Mouse (Mus musculus) olfactory bulb, adult 2 months (tissue): ENCODE results near the gene Dram1. TPM values are rescaled to one million over a fixed set of nuclear protein-coding genes. Genes with fewer than 3 reads are reported as not detected.

Experiments used
- H3K27ac ChIP-seq: fragments of 200-500 bp; 2 replicates; pipeline ENCODE4 v1.5.1; 2012; ENCODE audit warnings: low read depth, low read length; ENCODE audit not compliant: insufficient read depth
- H3K4me1 ChIP-seq: fragments of 200-500 bp; 2 replicates; pipeline ENCODE4 v1.6.1; 2012; ENCODE audit warnings: low read length; ENCODE audit not compliant: control insufficient read depth, insufficient read depth
- H3K4me3 ChIP-seq: fragments of 200-500 bp; 2 replicates; pipeline ENCODE4 v1.5.1; 2012; ENCODE audit warnings: mild to moderate bottlenecking, low read depth, low read length, moderate library complexity; ENCODE audit not compliant: insufficient read depth
- CTCF ChIP-seq: fragments of 200-500 bp; IDR thresholded peaks from 2 replicates; pipeline ENCODE4 v1.5.1; 2012; ENCODE audit warnings: low read depth, mild to moderate bottlenecking, low read length, moderate library complexity; ENCODE audit not compliant: insufficient read depth
- POLR2A ChIP-seq: fragments of 200-500 bp; IDR thresholded peaks from 2 replicates; pipeline ENCODE4 v1.6.1; 2012; ENCODE audit warnings: mild to moderate bottlenecking, low read depth, low read length, moderate library complexity; ENCODE audit not compliant: insufficient read depth
- WGBS: fragments of 180-500 bp; shearing (Covaris S2); methylation state at CpG from one replicate; pipeline ENCODE4 v1.1.7; 2018; 5-methylcytosine and 5-hydroxymethylcytosine counted together
- polyA plus RNA-seq: library from polyadenylated mRNA; stranded (reverse); fragments of >200 nt; gene quantifications from 2 replicates; pipeline ENCODE4 v1.2.4, GENCODE M21; 2012; ENCODE audit warnings: low replicate concordance; ENCODE audit not compliant: missing spikeins, insufficient read depth, insufficient read length

Dram1 gene
- polyA plus RNA-seq = not detected in 2 replicates

- Histone ChIP-seq H3K4me1 (peaks cover 8% of the 10 kb centered on the region), H3K4me3 (peak within 1 kb of the TSS; percentile 73), H3K27ac (peak within 1 kb of the TSS; percentile 36)
- under 1% methylated on average over 86 of the region's 87 CpGs for WGBS
- TF ChIP-seq CTCF (peak; percentile 98), POLR2A (peak; percentile 34; the same call in 1 of the 2 replicates)
Measured at GRCm38 (mm10) chr10:88379013-88379885, at the start of gene Dram1, which contains the start of gene Gnptab. Gene Dram1 (minus strand): TSS chr10:88379080. Gene Gnptab (plus strand): TSS chr10:88379132.

DNA sequence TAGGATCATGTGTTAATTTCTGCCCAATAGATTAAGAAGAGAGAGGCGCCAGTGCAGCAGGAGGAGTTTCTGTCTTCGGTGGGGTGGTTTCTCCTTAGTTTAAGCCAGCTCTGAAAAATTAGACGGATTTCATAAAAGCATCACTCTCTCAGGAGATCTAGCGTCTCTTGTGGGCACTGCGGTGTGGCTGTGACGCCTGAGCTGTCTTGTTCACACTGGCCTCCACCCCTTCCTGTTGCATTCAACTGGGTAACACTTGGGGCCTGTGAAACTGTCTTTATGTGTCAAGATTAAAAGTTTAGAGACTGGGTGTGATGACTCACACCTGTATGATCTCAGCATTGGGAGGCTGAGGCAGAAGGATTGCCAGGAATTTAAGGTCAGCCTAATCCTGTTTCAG is 49.1 kb upstream of the Dram1 start:
- H3K4me3 ChIP-seq = no peak overlapping the region
- no peaks in the 10 kb centered on the region for H3K4me1 ChIP-seq
- 92% methylated on average over 6 of the region's 6 CpGs for WGBS
- TF ChIP-seq CTCF (no peak), POLR2A (no peak)
- no peak overlapping the region for H3K27ac ChIP-seq

GRCm38 (mm10) chr10:88426896-88427295 is 48.0 kb upstream of the Dram1 start:
- no peak overlapping the region for H3K4me3 ChIP-seq
- 52% methylated on average over 5 of the region's 5 CpGs for WGBS
- H3K4me1 ChIP-seq = no peaks in the 10 kb centered on the region
- H3K27ac ChIP-seq = no peak overlapping the region
- TF ChIP-seq CTCF (no peak), POLR2A (no peak)

DNA sequence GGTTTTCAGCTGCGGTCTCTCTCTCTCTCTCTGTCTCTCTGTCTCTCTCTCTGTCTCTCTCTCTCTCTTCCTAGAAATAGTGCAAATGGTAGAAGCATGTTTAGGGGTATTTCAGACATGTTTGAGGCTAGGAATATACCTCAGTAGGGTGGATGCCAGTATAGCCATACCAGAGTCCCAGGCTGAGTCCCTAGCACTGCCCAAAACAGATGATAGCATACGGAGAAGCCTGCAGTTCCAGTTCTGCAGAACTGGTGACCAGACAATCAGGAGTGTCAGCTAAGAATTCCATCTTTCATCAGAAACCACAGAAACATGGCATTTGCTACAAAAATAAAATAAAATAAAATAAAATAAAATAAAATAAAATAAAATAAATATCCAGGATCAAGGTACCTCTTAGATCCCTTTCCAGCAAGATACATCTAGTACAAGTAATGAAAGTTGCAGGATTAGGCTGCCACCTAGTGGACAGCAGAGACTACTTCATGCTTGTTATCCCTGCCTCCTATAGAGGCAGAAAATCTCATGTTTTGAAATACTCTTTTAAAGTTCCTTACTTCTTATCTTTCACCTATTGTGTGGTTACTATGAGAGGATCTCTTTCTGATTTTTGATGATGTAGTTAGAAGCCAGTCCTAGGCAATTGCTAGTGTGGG is 47.4 kb upstream of the Dram1 start:
- WGBS = 94% methylated on average over 2 of the region's 2 CpGs
- H3K4me1 ChIP-seq = peaks cover 2% of the 10 kb centered on the region; the same call in 1 of the 2 replicates
- H3K4me3 ChIP-seq = no peak overlapping the region
- H3K27ac ChIP-seq = no peak overlapping the region
- TF ChIP-seq POLR2A (no peak), CTCF (no peak)

DNA sequence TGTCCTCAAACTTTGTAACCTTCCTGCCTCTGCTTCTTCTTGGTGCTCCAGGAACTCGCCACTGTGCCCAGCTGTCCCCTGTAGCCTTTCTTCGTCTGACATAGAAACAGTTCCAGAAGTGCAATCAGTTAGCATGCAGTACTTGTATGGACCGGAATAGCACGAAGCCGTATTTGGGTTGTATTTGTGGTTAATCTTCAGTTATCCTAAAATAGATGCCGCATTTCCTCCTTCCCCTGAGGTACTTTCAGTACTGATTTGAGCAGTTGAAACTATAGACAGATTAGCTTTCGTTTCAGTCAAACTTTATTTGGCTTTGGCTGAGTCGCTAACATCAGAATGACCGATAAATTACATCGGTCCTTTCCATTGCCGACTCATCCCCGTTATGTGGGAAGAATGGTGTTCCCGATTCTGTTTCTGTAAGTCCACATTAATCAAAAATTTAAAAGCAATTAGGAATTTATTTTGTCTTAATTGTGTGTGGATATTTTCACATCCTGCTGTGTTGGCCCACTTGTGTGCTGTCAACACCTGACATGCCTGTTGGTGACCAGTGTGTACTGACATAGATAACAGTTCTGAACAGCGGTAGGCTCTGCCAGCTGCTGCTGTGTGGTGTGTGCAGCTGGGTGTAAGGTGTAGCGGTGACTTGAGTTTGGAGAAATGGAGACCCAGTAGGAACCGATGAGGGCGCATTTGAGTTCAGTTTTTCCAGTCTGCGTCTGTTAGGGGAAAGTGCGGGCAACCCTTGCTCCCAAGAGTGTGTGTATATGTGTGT is 42.0 kb upstream of the Dram1 start:
- no peak overlapping the region for H3K27ac ChIP-seq
- WGBS = 87% methylated on average over 19 of the region's 19 CpGs
- no peak for TF ChIP-seq POLR2A
- TF ChIP-seq CTCF = no peak

GRCm38 (mm10) chr10:88420141-88420541 is 41.3 kb upstream of the Dram1 start:
- Histone ChIP-seq H3K4me3 (no peak overlapping the region), H3K4me1 (peaks cover 21% of the 10 kb centered on the region), H3K27ac (no peak overlapping the region)
- TF ChIP-seq CTCF = no peak
- TF ChIP-seq POLR2A = no peak
- 48% methylated on average over 11 of the region's 11 CpGs for WGBS

More for the DNA sequence above, 42.0 kb upstream of the Dram1 start:
- no peak overlapping the region for H3K4me3 ChIP-seq
- peaks cover 21% of the 10 kb centered on the region for H3K4me1 ChIP-seq

DNA sequence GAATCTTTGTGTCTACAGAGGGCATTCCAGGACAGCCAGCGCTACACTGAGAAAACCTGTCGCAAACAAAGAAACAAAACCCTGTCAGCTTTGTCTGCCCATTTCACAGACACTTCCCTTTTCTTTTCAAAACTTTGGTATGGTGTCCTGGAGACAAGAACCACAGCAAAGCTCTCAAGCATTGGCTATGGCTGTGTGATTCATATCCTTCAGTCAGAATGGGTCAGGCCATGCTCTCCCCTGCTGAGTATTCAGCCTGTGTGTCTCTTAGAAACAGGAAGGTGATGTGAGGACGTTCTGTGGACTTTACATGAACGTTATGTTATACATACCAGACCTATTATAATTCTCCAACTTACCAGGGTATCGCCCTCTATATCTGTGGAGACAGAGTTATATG is 38.8 kb upstream of the Dram1 start:
- Histone ChIP-seq H3K4me3 (no peak overlapping the region), H3K27ac (no peak overlapping the region), H3K4me1 (peaks cover 24% of the 10 kb centered on the region)
- no peak for TF ChIP-seq CTCF
- TF ChIP-seq POLR2A = no peak
- 89% methylated on average over 5 of the region's 5 CpGs for WGBS

- Histone ChIP-seq H3K4me1 (peaks cover 11% of the 10 kb centered on the region), H3K27ac (no peak overlapping the region), H3K4me3 (no peak overlapping the region)
- WGBS = 62% methylated on average over 17 of the region's 17 CpGs
- no peak for TF ChIP-seq CTCF
Measured at GRCm38 (mm10) chr10:88412290-88412995, 33.6 kb upstream of the Dram1 start.
